Mouse (Mus musculus) G1E (cell line): Measurements from ENCODE around the gene Rfc2.

Experiments used
- CTCF ChIP-seq: IDR thresholded peaks from 2 replicates; pipeline ENCODE4 v1.5.1; 2012; ENCODE audit warnings: low read depth, low read length, inconsistent platforms, mixed read lengths
- GATA1 ChIP-seq: IDR thresholded peaks from 2 replicates; pipeline ENCODE4 v1.6.1; 2012; ENCODE audit warnings: borderline replicate concordance, low read length, inconsistent platforms, mixed read lengths
- POLR2AphosphoS5 ChIP-seq: IDR thresholded peaks from 2 replicates; pipeline ENCODE4 v1.6.1; 2012; ENCODE audit warnings: low read depth, low read length, inconsistent platforms; ENCODE audit not compliant: insufficient replicate concordance
- TAL1 ChIP-seq: conservative IDR thresholded peaks from 2 replicates; pipeline ENCODE4 v1.6.1; 2012; ENCODE audit warnings: low read depth, low read length, inconsistent platforms, mixed read lengths

GRCm38 (mm10) chr5:134606314-134606713 is 25.1 kb downstream of the Rfc2 start:
- TF ChIP-seq CTCF (no peak), GATA1 (no peak), TAL1 (no peak), POLR2AphosphoS5 (no peak)
